Mouse (Mus musculus): ENCODE results near the gene Nfx1.
"Not testable (repeated sequence)": the region's sequence is repeated elsewhere in the genome, so short reads cannot be mapped to it uniquely, and the experiment has no call there.

The Nfx1 gene

DNA sequence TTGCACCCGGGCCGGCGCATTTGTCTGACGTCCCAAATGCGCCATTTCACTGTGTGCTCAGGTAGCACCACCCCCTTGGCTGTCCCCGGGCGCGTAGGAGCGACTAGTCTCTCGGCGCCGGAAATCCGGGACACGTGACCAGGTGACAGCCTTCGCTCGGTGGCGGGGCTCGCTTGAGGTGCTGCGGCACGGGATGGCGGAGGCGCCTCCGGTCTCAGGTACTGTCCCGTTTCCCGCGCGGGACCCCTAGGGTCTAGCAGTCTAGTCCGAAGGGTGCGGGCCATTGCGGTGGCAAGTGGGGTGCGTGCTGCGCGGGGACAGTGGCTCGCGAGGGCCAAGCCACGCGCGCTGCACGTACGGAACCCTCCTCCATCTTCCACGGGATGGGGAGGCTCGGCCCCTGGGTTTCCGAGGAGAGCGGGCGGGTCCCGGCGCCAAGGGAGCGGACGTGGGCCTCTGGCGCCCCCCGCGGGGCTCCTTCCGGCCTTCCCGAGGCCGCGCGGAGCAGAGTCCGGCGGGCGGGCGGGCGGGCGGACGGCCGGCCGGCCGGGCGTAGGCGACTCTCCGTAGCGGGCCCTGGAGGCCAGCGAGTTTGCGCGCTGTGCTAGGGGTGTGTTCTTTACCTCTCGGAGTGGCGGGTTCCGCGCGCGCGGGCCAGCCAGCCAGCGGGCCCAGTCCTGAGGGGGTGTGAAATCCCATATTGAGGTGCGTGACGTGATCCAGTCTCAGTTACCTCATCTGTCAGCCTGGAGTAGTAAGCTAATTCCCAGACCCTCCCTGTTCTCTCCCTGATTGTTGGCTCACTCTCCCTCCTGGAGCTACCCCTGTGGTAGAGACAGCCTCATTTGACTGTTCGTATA is at the start of gene Nfx1:
Gene Nfx1, plus strand, starts transcription at position 65 of the 860 bp plus-strand sequence.
- in situ Hi-C loops (cut with MboI; ENCODE audit: low pct_unique_long_range_greater_than_20kb in 1 of 2, low sequenced_read_pairs in 2 of 2, unreplicated experiment in 1 of 2): no loop called here

DNA sequence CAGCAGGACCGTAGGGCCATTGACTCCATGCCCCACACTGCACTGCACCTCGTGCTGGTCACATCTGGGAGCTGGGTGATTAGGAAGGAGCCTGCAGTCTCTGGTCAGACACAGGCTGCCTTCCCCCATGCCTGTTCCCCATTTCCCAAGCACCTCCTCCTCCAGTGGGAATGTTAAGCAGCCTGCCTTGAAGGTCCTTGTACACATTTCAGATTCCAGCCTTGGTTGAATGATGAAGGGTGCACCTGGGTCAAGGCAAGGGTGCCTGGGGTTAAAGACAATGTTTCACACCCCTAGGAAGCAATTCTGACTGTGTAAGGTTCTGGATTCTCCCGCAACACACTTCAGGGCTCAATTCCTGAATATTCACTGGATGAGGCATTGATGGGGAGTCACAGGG is 49.4 kb upstream of the Nfx1 start:
- in situ Hi-C loops (cut with MboI; ENCODE audit: low pct_unique_long_range_greater_than_20kb in 1 of 2, low sequenced_read_pairs in 2 of 2, unreplicated experiment in 1 of 2): no loop called here

DNA sequence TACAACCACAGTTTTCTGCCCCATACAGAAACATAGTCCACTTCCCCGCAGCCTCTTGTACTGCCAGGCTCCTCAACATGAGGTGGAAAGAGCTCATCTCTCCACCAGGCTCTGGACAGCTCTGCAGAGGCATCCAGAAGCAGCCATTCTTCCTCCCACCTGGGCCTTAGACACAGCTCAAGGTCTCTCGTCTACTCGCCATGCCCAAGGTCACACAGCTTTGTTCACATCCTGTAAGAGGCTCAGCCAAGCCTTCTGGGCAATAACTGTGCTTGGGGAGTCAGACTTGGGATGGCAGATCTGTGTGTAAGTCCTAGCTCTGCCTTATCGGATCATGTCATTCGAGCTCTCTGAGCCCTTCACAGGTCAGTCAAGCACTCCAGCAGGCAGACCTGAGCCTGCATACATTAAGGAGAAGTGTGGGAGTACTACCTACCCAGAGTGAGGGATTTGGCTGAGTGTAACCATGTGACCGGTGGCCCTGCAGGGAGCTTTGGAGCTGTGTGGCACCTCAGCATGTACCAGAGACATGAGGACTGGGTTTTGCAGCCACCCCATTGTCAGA is 47.5 kb upstream of the Nfx1 start:
- in situ Hi-C loops (cut with MboI; ENCODE audit: low pct_unique_long_range_greater_than_20kb in 1 of 2, low sequenced_read_pairs in 2 of 2, unreplicated experiment in 1 of 2): no loop called here

DNA sequence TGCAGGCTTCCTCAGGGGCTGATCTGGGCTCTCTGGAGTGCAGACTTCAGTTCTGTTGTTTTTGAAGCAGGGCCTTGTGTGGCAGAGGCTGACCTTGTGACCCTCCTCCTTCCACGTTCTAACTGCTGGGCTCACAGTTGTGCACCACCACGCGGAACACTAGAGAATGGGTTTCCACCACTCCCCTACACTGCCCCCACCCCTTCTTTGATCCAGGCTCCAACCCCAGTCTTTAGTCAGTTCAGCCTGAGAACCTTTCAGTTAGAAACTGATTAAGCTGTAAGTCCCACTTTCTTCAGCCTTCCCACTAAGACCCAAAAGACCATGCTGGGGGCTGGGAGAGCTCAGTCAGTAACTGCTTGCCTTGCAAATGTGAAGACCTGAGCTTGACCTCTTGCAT is 45.1 kb upstream of the Nfx1 start:
- in situ Hi-C loops (cut with MboI; ENCODE audit: low pct_unique_long_range_greater_than_20kb in 1 of 2, low sequenced_read_pairs in 2 of 2, unreplicated experiment in 1 of 2): no loop called here

DNA sequence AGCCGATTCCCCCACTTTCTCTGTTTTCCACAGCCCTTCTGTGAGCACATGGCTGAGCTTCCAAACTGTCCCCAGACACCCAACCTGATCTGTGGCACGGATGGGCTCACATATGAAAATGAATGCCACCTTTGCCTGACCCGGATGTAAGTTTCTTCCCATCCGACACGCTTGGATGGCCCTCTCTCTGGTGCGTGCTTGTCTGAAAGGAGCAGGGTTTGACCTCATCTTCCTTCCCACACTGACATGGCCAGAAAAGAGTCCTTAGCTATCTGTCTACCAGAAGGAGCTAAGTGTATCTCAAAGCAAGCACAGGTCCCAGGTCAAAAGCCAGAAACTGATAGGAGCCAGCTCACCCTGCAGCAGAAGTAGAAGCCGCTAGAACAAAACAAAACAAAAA is 41.7 kb upstream of the Nfx1 start:
- in situ Hi-C loops (cut with MboI; ENCODE audit: low pct_unique_long_range_greater_than_20kb in 1 of 2, low sequenced_read_pairs in 2 of 2, unreplicated experiment in 1 of 2): no loop called here

DNA sequence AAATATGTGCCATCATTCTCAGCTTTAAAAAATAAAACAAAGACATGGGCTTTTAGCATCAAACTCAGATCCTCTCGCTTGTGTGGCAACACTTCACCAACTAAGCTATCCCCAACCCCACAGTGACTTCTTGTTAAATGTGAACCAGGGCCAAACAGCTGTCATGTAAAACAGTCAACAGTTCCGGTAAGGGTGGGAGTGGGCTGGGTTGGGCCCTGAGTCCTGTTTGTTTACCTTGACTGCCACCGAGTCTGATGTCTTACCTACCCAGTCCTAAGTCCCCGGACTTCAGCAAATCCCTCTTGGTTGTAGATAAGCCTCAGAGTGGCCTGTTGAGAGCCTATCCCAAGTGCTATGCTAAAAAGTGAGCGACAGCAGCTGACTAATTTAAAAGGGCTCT is 37.0 kb upstream of the Nfx1 start:
- in situ Hi-C loops (cut with MboI; ENCODE audit: low pct_unique_long_range_greater_than_20kb in 1 of 2, low sequenced_read_pairs in 2 of 2, unreplicated experiment in 1 of 2): no loop called here

DNA sequence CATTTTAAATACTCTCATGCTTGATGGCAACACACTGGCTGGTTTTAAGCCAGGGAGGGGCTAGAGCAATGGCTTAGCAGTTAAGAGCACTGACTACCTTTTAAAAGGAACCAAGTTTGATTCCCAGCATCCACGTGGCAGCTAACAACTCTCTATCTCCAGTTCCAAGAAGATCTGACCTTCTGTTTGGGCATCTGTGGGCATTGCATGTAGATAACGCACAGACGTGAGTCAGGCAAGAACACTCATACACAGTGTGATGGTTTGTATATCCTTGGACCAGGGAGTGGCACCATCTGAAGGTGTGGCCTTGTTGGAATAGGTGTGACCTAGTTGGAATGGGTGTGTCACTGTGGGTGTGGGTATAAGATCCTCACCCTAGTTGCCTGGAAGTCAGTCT is 36.3 kb upstream of the Nfx1 start:
- in situ Hi-C loops (cut with MboI; ENCODE audit: low pct_unique_long_range_greater_than_20kb in 1 of 2, low sequenced_read_pairs in 2 of 2, unreplicated experiment in 1 of 2): not testable (repeated sequence)

DNA sequence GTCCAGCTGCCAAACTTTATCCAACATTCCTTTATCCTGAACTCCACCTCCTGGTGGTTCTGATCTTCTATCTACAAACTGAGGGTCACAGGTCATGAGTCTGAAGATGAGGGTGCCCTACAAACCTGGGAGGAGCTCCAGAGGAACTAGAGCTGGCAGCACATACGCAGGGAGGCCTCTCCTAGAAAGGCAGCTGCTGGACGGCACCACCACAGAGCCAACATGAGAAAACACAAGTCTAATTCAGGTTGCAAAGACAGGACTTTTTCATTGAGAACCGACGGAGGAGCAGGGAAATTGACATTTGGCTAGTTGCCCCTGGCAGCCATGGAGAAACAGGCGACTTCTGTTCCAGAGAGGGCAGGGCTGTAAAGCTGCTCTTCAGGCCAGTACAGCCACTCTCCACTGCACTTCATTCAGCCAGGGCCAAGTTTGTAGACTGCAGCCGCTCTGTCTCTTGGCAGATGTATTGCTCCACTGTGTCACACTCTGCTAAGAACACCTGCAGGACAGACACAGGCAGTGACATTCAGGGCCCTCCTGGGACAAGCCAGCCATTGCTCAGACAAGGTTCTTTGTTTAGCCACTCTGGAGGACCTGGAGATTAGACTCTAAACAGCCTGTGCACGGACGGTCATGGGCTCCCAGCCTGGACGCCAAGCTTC is 34.4 kb upstream of the Nfx1 start:
- in situ Hi-C loops (cut with MboI; ENCODE audit: low pct_unique_long_range_greater_than_20kb in 1 of 2, low sequenced_read_pairs in 2 of 2, unreplicated experiment in 1 of 2): no loop called here

DNA sequence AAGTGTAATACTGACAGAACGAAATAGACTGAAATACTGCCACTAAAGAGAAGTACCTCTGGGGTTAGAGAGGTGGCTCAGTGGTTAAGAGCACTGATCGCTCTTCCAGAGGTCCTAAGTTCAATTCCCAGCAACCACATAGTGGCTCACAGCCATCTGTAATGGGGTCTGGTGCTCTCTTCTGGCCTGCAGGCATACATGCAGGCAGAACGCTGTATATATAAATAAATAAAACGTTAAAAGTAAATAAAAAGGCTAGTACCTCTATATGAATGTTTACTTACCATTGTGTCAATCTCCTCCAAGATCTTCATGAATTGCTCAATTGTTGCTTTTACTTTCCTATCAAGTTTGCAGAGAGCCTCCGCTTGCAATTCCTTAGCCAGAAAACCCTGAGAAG is 31.9 kb upstream of the Nfx1 start:
- in situ Hi-C loops (cut with MboI; ENCODE audit: low pct_unique_long_range_greater_than_20kb in 1 of 2, low sequenced_read_pairs in 2 of 2, unreplicated experiment in 1 of 2): no loop called here

DNA sequence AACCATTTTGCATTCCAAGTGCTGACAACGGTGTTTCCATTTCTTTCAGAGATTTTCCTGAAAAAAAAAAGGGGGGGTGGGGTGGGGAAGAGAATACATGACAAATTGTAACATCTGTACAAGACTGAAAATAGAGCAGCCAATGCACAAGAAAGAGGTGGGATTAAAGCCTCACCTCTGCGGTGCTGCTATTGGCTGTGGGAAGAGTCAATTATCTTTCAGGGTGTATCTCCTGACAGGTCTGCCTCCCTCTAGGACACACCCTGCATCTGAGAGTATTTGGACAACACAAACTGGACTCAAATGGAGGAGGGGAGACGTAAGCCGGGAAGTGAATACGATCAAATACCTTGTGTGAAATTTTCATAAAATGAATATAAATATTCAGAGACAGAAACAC is 27.1 kb upstream of the Nfx1 start:
- in situ Hi-C loops (cut with MboI; ENCODE audit: low pct_unique_long_range_greater_than_20kb in 1 of 2, low sequenced_read_pairs in 2 of 2, unreplicated experiment in 1 of 2): no loop called here

DNA sequence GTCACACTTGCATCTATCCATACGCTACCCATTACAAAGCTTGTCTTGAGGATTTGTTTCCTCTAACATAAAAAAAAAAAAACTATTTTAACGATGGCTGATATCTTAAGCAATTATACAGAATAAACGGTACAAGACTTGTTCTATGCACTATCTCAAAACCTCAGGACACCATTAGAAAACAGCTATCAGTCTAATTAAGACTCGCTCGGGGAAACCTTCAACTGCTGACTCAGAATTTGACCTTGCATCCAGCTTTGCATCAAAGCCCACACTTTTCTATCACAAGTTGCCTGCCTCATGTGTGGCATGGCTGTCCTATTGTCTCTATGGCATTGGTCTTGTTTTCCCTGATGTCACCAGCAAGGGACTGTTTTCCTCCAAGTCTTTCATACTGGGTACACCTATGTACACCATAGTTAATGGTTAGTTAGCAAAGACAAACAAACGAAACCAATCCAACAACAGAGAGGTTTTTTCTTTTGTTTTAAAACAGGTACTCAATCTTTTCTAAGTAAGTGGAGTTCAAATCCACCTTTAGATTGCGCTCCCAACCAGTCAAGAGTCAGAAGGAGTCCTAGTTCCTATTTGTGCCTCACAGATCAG is 24.1 kb upstream of the Nfx1 start:
- in situ Hi-C loops (cut with MboI; ENCODE audit: low pct_unique_long_range_greater_than_20kb in 1 of 2, low sequenced_read_pairs in 2 of 2, unreplicated experiment in 1 of 2): no loop called here

DNA sequence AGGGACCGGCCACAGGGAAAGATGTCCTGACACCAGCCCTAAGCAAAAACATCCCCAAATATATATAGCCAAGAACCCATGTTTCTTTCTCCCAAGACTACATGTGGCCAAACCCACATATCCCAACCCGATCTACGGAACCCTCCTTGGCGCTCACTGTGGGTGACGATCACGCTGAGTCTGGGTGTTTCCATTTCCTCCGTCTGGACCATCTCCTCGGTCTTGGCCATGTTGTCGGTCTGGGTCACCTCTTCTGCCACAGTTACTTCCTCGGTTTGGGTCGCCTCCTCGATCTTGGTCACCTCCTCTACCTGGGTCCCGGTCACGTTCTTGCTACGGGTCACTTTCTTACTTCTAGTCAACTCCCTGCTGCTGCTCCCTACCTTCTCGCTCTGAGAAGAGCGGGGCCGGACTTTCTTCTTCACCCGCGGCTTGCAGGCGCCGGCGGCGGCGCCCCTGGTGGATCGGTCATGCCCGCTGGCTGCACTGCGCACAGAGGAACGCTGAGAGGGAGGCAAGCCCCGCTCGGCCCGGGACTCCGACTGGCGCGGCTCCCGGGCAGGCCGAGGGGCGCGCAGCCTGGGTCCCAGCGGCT is 23.0 kb upstream of the Nfx1 start:
- in situ Hi-C loops (cut with MboI; ENCODE audit: low pct_unique_long_range_greater_than_20kb in 1 of 2, low sequenced_read_pairs in 2 of 2, unreplicated experiment in 1 of 2): no loop called here

DNA sequence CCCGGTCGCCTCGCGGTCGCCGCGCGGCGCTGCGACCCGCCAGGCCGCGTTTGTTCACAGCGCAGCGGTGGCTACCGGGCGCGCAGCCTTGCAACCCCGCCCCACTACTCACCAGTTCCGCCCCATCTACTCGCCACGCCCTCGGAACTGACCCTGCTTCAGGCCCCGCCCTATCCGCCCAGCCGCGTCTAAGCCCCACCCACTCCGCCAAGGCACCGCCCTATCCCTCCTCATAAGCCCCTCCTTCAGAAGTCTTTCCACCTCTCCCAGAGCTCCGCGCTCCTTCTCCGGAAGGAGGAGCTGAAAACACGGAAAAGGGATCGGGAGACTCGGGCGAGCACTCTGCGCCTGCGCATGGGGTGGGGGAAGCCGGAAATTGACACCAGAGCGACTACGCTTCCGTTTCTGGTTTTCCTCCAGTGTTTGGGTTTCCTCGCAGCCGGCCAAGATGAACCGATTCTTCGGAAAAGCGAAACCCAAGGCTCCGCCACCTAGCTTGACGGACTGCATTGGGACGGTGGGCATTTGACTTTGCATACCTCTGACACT is 22.5 kb upstream of the Nfx1 start, which contains the start of the genes Bag1 and Chmp5:
Gene Bag1, minus strand, starts transcription at position 135 of the 549 bp plus-strand sequence.
Gene Chmp5, plus strand, starts transcription at position 248 of the 549 bp plus-strand sequence.
- in situ Hi-C loops (cut with MboI; ENCODE audit: low pct_unique_long_range_greater_than_20kb in 1 of 2, low sequenced_read_pairs in 2 of 2, unreplicated experiment in 1 of 2): no loop called here

DNA sequence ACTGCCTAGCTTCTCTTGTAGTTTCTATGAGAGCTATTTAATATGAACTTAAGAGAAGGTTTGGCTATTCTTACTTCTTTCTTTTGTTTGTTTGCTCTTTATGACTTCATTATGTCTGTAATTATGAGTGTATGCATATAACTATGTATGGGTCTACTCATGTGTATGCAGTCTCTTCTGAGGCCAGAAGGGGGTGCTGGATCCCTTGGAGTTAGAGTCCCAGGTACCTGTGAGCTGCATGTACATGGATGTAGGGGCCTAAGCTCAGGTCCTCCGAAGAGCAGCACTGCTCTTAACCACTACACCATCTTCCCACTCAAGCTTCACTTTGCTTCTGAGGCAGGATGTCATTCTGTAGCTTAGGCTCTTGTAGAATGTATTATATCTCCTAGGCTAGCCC is 17.2 kb upstream of the Nfx1 start:
- in situ Hi-C loops (cut with MboI; ENCODE audit: low pct_unique_long_range_greater_than_20kb in 1 of 2, low sequenced_read_pairs in 2 of 2, unreplicated experiment in 1 of 2): no loop called here

DNA sequence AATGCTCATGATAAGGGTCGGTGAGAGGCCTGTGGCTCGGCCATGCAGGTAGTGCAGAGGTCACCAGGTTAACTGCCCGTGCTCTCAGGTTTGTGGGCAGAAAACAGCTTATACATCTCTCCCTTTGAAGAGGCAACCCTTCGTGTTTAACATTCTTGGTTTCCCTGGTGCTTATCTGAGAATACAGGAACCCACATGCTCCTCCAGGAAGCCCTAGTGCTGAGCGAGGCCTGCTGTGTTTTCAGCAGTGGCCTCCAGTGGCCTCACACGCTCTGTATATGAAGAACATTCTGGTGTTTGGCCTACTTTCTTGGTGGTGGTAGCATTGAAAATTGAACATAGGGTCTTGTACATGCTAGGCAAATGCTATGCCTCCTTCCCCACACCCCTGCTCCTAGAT is 14.8 kb upstream of the Nfx1 start:
- in situ Hi-C loops (cut with MboI; ENCODE audit: low pct_unique_long_range_greater_than_20kb in 1 of 2, low sequenced_read_pairs in 2 of 2, unreplicated experiment in 1 of 2): no loop called here

DNA sequence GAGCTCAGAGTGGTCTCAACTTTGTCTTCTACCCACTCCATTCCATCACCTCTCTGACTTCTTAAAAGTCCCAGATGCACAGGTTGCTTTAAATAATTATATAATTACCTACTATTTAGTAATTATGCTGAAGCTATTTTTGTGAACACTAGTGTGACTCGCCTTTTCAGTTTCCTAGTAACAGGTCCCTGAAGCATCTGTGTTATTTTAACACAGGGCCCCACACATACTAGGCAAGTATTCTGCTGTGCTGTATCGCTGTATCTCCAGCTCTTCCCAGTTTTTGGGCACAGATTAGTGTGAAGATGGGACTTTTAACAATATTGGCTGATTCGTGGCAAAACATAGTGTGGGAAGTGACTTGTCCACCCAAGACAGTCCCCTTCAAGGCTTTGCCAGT is 7.2 kb upstream of the Nfx1 start:
- in situ Hi-C loops (cut with MboI; ENCODE audit: low pct_unique_long_range_greater_than_20kb in 1 of 2, low sequenced_read_pairs in 2 of 2, unreplicated experiment in 1 of 2): no loop called here

DNA sequence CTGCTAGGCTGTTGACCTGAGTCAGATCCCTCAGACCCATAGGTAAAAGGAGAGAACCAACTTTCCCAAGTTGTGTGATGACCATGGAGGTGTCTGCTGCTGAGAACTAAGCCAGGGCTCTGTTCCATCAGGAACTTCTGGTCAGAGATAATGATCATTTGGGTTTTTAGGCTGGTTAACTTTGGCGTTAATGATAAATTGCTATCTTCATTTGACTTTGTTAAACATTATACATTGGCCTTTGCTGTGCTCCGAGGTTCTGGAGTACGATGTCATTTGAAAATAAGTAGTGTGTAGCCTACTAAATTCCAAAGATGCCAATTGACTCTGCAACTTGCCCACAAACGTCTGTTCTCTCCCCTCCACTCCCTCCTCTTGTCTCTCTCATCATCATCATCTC is 1.5 kb upstream of the Nfx1 start:
- in situ Hi-C loops (cut with MboI; ENCODE audit: low pct_unique_long_range_greater_than_20kb in 1 of 2, low sequenced_read_pairs in 2 of 2, unreplicated experiment in 1 of 2): no loop called here

DNA sequence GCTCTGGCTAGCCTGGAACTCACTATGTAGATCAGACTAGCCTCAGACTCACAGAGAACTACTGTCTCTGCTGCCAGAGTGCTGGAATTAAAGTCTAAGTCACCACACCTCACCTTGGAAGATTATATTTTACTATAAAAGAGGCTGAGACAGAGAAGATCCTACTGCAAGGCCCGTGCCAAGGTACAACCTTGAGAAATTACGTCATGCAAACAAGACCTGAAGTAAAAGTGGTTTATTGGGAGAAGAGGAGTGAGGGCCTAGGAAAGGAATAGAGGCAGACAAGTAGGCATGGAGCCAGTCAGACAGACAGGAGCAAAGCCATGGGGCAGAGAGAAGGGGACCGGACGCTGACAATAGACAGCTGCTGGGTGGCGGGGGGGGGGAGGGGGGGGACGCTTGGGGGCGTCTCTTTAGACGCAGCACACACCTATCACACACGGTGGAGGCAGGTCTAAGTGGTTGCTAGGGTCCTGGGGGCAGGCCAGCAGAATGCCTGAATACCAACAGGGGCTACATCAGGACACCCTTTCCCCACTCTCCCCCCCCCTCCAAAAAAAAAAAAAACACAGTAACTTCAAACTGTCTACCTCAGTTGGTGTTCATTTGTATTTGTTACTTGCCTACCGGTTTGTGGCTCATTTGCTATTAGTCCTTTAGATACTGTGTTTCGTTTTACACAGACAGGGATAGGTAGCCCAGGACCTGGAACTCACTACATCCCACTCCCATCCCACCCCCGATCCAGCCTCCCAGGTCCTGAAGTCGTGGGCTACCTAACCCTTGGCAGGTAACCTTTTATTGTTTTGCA is 720 bp upstream of the Nfx1 start:
- in situ Hi-C loops (cut with MboI; ENCODE audit: low pct_unique_long_range_greater_than_20kb in 1 of 2, low sequenced_read_pairs in 2 of 2, unreplicated experiment in 1 of 2): no loop called here
